Mouse (Mus musculus): ENCODE data around the gene Asgr1.

- TF ChIP-seq CTCF (IDR thresholded peaks at IDR 0.05; ENCODE audit: insufficient read depth, low read length): peak; percentile 57
- no peak for TF ChIP-seq POLR2A (IDR thresholded peaks at IDR 0.05; ENCODE audit: borderline replicate concordance, extremely low read depth, low read depth, low read length)
Observed at GRCm38 (mm10) chr11:70020731-70021263, 33.1 kb upstream of the Asgr1 start.
